Mouse (Mus musculus): ENCODE data around the gene Itgb7.

DNA sequence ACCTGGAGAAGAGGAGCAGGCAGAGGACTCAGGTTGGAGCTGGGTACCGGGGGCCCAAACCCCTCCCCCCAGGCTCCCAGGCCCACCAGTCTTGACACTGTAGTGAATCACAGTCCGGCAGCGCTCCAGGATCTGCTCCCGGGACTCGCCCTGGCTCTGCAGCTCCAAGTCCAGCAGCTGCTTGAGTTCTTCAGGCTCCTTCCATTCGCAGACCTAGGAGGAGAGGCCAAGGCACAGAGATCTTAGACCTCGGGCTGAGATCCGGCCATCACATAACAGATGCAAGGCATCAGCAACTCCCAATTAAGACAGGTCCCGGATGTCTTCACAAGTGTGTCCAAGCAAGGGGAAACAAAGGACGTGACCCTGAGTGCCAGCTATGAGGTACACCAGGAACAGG is 43.6 kb downstream of the Itgb7 start:
- TF ChIP-seq POLR2A (IDR thresholded peaks at IDR 0.05; ENCODE audit: insufficient read length, low read depth) (no peak), CEBPB (IDR thresholded peaks at IDR 0.05; ENCODE audit: insufficient read depth, poor library complexity, severe bottlenecking) (no peak), E2F4 (IDR thresholded peaks at IDR 0.05; ENCODE audit: insufficient read depth) (no peak), USF1 (IDR thresholded peaks at IDR 0.05; ENCODE audit: low read depth) (no peak), MAX (IDR thresholded peaks at IDR 0.05; ENCODE audit: low read depth) (no peak), TCF12 (IDR thresholded peaks at IDR 0.05; ENCODE audit: insufficient read depth, poor library complexity, severe bottlenecking) (no peak)
